Comparison of ENCODE assay signal across 12 mouse cellular contexts in the genomic region with DNA sequence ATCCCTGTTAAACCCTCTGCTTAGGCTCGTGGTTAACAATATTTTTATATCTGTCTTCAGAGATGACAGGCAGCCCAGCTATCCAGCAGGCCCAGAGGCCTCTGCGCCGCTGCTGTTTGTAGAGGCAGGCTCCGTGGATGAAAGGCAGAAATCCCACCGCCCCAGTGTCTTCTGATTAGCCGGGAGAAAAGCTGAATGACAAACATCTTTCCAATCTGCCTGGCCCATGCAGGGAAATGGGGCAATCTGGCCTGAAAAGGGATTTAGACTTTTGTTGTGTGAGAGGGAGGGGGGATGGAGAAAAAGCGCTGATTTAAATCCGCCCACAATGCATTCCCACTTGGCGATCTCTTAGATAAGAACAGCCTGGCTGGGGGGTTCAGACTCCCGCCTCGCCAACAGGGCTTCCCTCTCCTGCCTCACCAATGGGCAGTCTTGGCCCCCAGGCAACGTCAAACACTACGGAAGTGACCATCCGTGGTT.
A peak's percentile ranks its signal among the peaks of the same experiment; 100 is the strongest.
DNase-seq lines count a peak whose midpoint lies in the region; ATAC-seq and TF ChIP-seq lines count a peak whose summit lies in the region.
"Had no signal": no experiment of that assay in that cellular context is flagged by ENCODE, and none has a peak within 500 bp of the region (broad histone marks: within the 10 kb centered on the region; RNA-seq: fewer than 3 reads in every experiment).

No protein-coding gene starts in this region.

- H3K4me2 ChIP-seq in heart, embryonic 11.5 days = peak overlapping the region; percentile 39
- H3K4me2 ChIP-seq in forebrain, embryonic 11.5 days (ENCODE audit: low read depth, low read length, severe bottlenecking) = peak overlapping the region; percentile 51
- no peak overlapping the region for H3K4me2 ChIP-seq in hindbrain, postnatal 0 days (ENCODE audit: low read depth, low read length)
- H3K4me2 ChIP-seq in neural tube, embryonic 14.5 days (ENCODE audit: low read depth, low read length) = no peak overlapping the region

- H3K9ac ChIP-seq in heart, embryonic 11.5 days (ENCODE audit: low read depth, low read length) = no peak overlapping the region
- no peak overlapping the region for H3K9ac ChIP-seq in forebrain, embryonic 11.5 days (ENCODE audit: low read length)
- H3K9ac ChIP-seq in hindbrain, postnatal 0 days (replicated peaks; ENCODE audit: low read length) = 0 out of 2 replicates have a peak overlapping the region, but pooled peaks have one; percentile 5
- H3K9ac ChIP-seq in neural tube, embryonic 14.5 days (replicated peaks; ENCODE audit: low read depth, low read length) = no peak overlapping the region

- H3K27me3 ChIP-seq in heart, embryonic 11.5 days (ENCODE audit: control insufficient read depth, insufficient read depth, low read length) = no peaks in the 10 kb centered on the region
- H3K27me3 ChIP-seq in forebrain, embryonic 11.5 days (ENCODE audit: control insufficient read depth, insufficient read depth, low read length) = no peaks in the 10 kb centered on the region
- H3K27me3 ChIP-seq in hindbrain, postnatal 0 days (ENCODE audit: insufficient read depth, low read length) = no peaks in the 10 kb centered on the region
- H3K27me3 ChIP-seq in neural tube, embryonic 14.5 days (ENCODE audit: control insufficient read depth, insufficient read depth, low read length) = no peaks in the 10 kb centered on the region

- DNase-seq in heart, adult 9 months (ENCODE audit: low spot score in 2 of 2) = no peak
- DNase-seq in forebrain, embryonic 11.5 days (ENCODE audit: low spot score) = peak; percentile 80
- peak; percentile 35 for DNase-seq in hindbrain, postnatal 0 days (ENCODE audit: low spot score)
- DNase-seq in kidney, postnatal 14 days = no peak
- DNase-seq in gastrocnemius, adult 8-10 months (ENCODE audit: low spot score in 2 of 2) = no peak
- DNase-seq: cerebellum, adult 8-10 months; heart, adult 18-20 months; layer of hippocampus, postnatal 36 days; thymus, postnatal 25 days had no signal

- H3K9me3 ChIP-seq in heart, embryonic 11.5 days (replicated peaks; ENCODE audit: control insufficient read depth, low read length) = no peaks in the 10 kb centered on the region
- no peaks in the 10 kb centered on the region for H3K9me3 ChIP-seq in forebrain, embryonic 11.5 days (ENCODE audit: control insufficient read depth, low read length)
- no peaks in the 10 kb centered on the region for H3K9me3 ChIP-seq in hindbrain, postnatal 0 days (ENCODE audit: low read length)
- no peaks in the 10 kb centered on the region for H3K9me3 ChIP-seq in neural tube, embryonic 14.5 days (ENCODE audit: control insufficient read depth, low read length)

- peaks cover 7% of the 10 kb centered on the region for H3K4me1 ChIP-seq in heart, embryonic 11.5 days (ENCODE audit: control insufficient read depth, insufficient read depth, low read length)
- peaks cover 12% of the 10 kb centered on the region; the same call in 1 of the 2 replicates for H3K4me1 ChIP-seq in forebrain, embryonic 11.5 days (replicated peaks; ENCODE audit: control insufficient read depth, insufficient read depth, low read length)
- peaks cover 4% of the 10 kb centered on the region for H3K4me1 ChIP-seq in hindbrain, postnatal 0 days (ENCODE audit: insufficient read depth, low read length)
- peaks cover 15% of the 10 kb centered on the region; the same call in 1 of the 2 replicates for H3K4me1 ChIP-seq in neural tube, embryonic 14.5 days (ENCODE audit: control insufficient read depth, insufficient read depth, low read length)

- ATAC-seq in heart, embryonic 11.5 days (replicated peaks; ENCODE audit: insufficient number of reproducible peaks, low FRiP score, low TSS enrichment) = no peak
- ATAC-seq in forebrain, embryonic 11.5 days (replicated peaks; ENCODE audit: low FRiP score) = peak; percentile 77
- ATAC-seq in hindbrain, postnatal 0 days = 0 out of 2 replicates have a peak, but pooled peaks have one; percentile 36
- ATAC-seq in neural tube, embryonic 14.5 days (ENCODE audit: low read depth) = peak; percentile 21; the same call in 1 of the 2 replicates
- no peak for ATAC-seq in cerebellum, adult (ENCODE audit: insufficient number of reproducible peaks, low FRiP score, low TSS enrichment)

- no peak for TF ChIP-seq CTCF in hindbrain, postnatal 0 days (IDR thresholded peaks at IDR 0.05; ENCODE audit: low read depth)

- H3K27ac ChIP-seq in heart, embryonic 11.5 days (ENCODE audit: low read depth, low read length) = no peak overlapping the region
- peak overlapping the region; percentile 58 for H3K27ac ChIP-seq in forebrain, embryonic 11.5 days (ENCODE audit: low read depth, low read length)
- no peak overlapping the region for H3K27ac ChIP-seq in hindbrain, postnatal 0 days
- no peak overlapping the region for H3K27ac ChIP-seq in neural tube, embryonic 14.5 days (ENCODE audit: low read depth, low read length)

- 10% methylated on average over 14 of the region's 14 CpGs for WGBS in heart, embryonic 11.5 days (ENCODE audit: insufficient replicate concordance)
- 4% methylated on average over 14 of the region's 14 CpGs for WGBS in forebrain, embryonic 11.5 days
- WGBS in hindbrain, postnatal 0 days = 18% methylated on average over 14 of the region's 14 CpGs
- WGBS in neural tube, embryonic 14.5 days = 19% methylated on average over 14 of the region's 14 CpGs

- no peaks in the 10 kb centered on the region for H3K36me3 ChIP-seq in heart, embryonic 11.5 days (ENCODE audit: control insufficient read depth, insufficient read depth, low read length)
- no peaks in the 10 kb centered on the region for H3K36me3 ChIP-seq in forebrain, embryonic 11.5 days (ENCODE audit: control insufficient read depth, insufficient read depth, low read length)
- no peaks in the 10 kb centered on the region for H3K36me3 ChIP-seq in hindbrain, postnatal 0 days (ENCODE audit: insufficient read depth, low read length)
- H3K36me3 ChIP-seq in neural tube, embryonic 14.5 days (ENCODE audit: control insufficient read depth, insufficient read depth, low read length) = no peaks in the 10 kb centered on the region

- no peak overlapping the region for H3K4me3 ChIP-seq in heart, embryonic 11.5 days (ENCODE audit: low read depth, low read length)
- no peak overlapping the region for H3K4me3 ChIP-seq in forebrain, embryonic 11.5 days (ENCODE audit: low read depth, low read length)
- no peak overlapping the region for H3K4me3 ChIP-seq in hindbrain, postnatal 0 days (ENCODE audit: low read length)
- H3K4me3 ChIP-seq in neural tube, embryonic 14.5 days (ENCODE audit: low read depth, low read length) = no peak overlapping the region

Comparison
In these comparisons a context has a peak if more than half of its experiments do, and no peak if none do; other contexts are left out.
1. ATAC-seq: peak in forebrain, embryonic 11.5 days (single experiment), hindbrain, postnatal 0 days (single experiment) and neural tube, embryonic 14.5 days (single experiment); none in heart, embryonic 11.5 days (single experiment) and cerebellum, adult (single experiment).
2. H3K4me2 ChIP-seq: peak in heart, embryonic 11.5 days (single experiment) and forebrain, embryonic 11.5 days (single experiment); none in hindbrain, postnatal 0 days (single experiment) and neural tube, embryonic 14.5 days (single experiment).
3. DNase-seq: peak in forebrain, embryonic 11.5 days (single experiment) and hindbrain, postnatal 0 days (single experiment); none in heart, adult 9 months (0 of 2), kidney, postnatal 14 days (single experiment) and gastrocnemius, adult 8-10 months (0 of 2).